11 mouse cellular contexts compared by ENCODE assay signal in genomic region chr4:73111311-73111710, GRCm38 (mm10).
DNase-seq lines count a peak whose midpoint lies in the region; ATAC-seq lines count a peak whose summit lies in the region.
"Had no signal": no experiment of that assay in that cellular context is flagged by ENCODE, and none has a peak within 500 bp of the region (broad histone marks: within the 10 kb centered on the region; RNA-seq: fewer than 3 reads in every experiment).

No protein-coding gene starts in this region.

- no peaks in the 10 kb centered on the region for H3K27me3 ChIP-seq in hindbrain, embryonic 10.5 days (ENCODE audit: insufficient read depth, poor library complexity, severe bottlenecking)
- H3K27me3 ChIP-seq in hindbrain, embryonic 13.5 days, result no peaks in the 10 kb centered on the region
- H3K27me3 ChIP-seq: heart, embryonic 13.5 days; stomach, embryonic 15.5 days had no signal

- no peaks in the 10 kb centered on the region for H3K36me3 ChIP-seq in hindbrain, embryonic 10.5 days
- no peaks in the 10 kb centered on the region for H3K36me3 ChIP-seq in hindbrain, embryonic 13.5 days
- H3K36me3 ChIP-seq: heart, embryonic 13.5 days; stomach, embryonic 15.5 days had no signal

- WGBS in hindbrain, embryonic 10.5 days, result 77% methylated on average over 2 of the region's 2 CpGs
- WGBS in hindbrain, embryonic 13.5 days, result 64% methylated on average over 2 of the region's 2 CpGs

- ATAC-seq in hindbrain, embryonic 13.5 days (ENCODE audit: low FRiP score), result no peak

- no peaks in the 10 kb centered on the region for H3K4me1 ChIP-seq in hindbrain, embryonic 10.5 days (replicated peaks)
- no peaks in the 10 kb centered on the region for H3K4me1 ChIP-seq in hindbrain, embryonic 13.5 days (replicated peaks)
- H3K4me1 ChIP-seq: heart, embryonic 13.5 days; stomach, embryonic 15.5 days had no signal

- no peak overlapping the region for H3K4me2 ChIP-seq in hindbrain, embryonic 13.5 days
- H3K4me2 ChIP-seq: heart, embryonic 13.5 days; stomach, embryonic 15.5 days had no signal

- H3K4me3 ChIP-seq in hindbrain, embryonic 10.5 days, result no peak overlapping the region
- H3K4me3 ChIP-seq in hindbrain, embryonic 13.5 days, result no peak overlapping the region
- H3K4me3 ChIP-seq: heart, embryonic 13.5 days; stomach, embryonic 15.5 days had no signal

- no peaks in the 10 kb centered on the region for H3K9me3 ChIP-seq in hindbrain, embryonic 10.5 days
- H3K9me3 ChIP-seq in hindbrain, embryonic 13.5 days, result no peaks in the 10 kb centered on the region
- H3K9me3 ChIP-seq: heart, embryonic 13.5 days; stomach, embryonic 15.5 days had no signal

- DNase-seq in hindbrain, embryonic 10.5 days (ENCODE audit: low spot score), result peak; percentile 2
- DNase-seq in right cerebral cortex, adult 18-20 months, result peak; percentile 1
- DNase-seq in right cerebral cortex, postnatal 36 days (ENCODE audit: low spot score in 2 of 2), result no peak
- DNase-seq in kidney, postnatal 14 days, result peak; percentile 6
- peak; percentile 4 for DNase-seq in telencephalon, adult 2 months (ENCODE audit: low read depth, low spot score)
- no peak for DNase-seq in heart, adult 8-10 months (ENCODE audit: low spot score)
- DNase-seq in thymus, postnatal 0 days (ENCODE audit: low spot score), result no peak
- DNase-seq: cerebellum, adult 9-10 months had no signal

- no peak overlapping the region for H3K9ac ChIP-seq in hindbrain, embryonic 13.5 days
- H3K9ac ChIP-seq: heart, embryonic 13.5 days; stomach, embryonic 15.5 days had no signal

- no peak overlapping the region for H3K27ac ChIP-seq in hindbrain, embryonic 10.5 days
- no peak overlapping the region for H3K27ac ChIP-seq in hindbrain, embryonic 13.5 days
- H3K27ac ChIP-seq: heart, embryonic 13.5 days; stomach, embryonic 15.5 days had no signal

Comparison
In these comparisons a context has a peak if more than half of its experiments do, and no peak if none do; other contexts are left out.
1. DNase-seq: peak in hindbrain, embryonic 10.5 days (single experiment), right cerebral cortex, adult 18-20 months (single experiment), kidney, postnatal 14 days (single experiment) and telencephalon, adult 2 months (single experiment); none in right cerebral cortex, postnatal 36 days (0 of 2), heart, adult 8-10 months (single experiment) and thymus, postnatal 0 days (single experiment).